Mouse (Mus musculus) liver, embryonic 15.5 days (tissue): ENCODE measurements around the gene 1700040F15Rik. TPM values are rescaled to one million over a fixed set of nuclear protein-coding genes. Genes with fewer than 3 reads are reported as not detected.
"Not testable (repeated sequence)": the region's sequence is repeated elsewhere in the genome, so short reads cannot be mapped to it uniquely, and the experiment has no call there.

ENCODE experiments used
- ATAC-seq: fragments of 200-750 bp; cut with Nextera tagmentation; 2 replicates; pipeline ENCODE4 v1.8.0; 2017; ENCODE audit warnings: moderate number of reproducible peaks, mild to moderate bottlenecking, moderate library complexity; ENCODE audit not compliant: insufficient read depth
- H3K27ac ChIP-seq: fragments of 300-500 bp; sonication (generic); replicated peaks from 2 replicates; pipeline ENCODE4 v1.5.1; 2015; ENCODE audit warnings: mild to moderate bottlenecking, inconsistent platforms
- H3K27me3 ChIP-seq: fragments of 300-500 bp; sonication (generic); 2 replicates; pipeline ENCODE4 v1.6.1; 2015; ENCODE audit warnings: mild to moderate bottlenecking, inconsistent platforms
- H3K36me3 ChIP-seq: fragments of 300-500 bp; sonication (generic); replicated peaks from 2 replicates; pipeline ENCODE4 v1.6.1; 2015; ENCODE audit warnings: moderate library complexity, mild to moderate bottlenecking, inconsistent platforms
- H3K4me1 ChIP-seq: fragments of 300-500 bp; sonication (generic); replicated peaks from 2 replicates; pipeline ENCODE4 v1.6.1; 2015; ENCODE audit warnings: inconsistent platforms
- H3K4me2 ChIP-seq: fragments of 300-500 bp; sonication (generic); 2 replicates; pipeline ENCODE4 v1.6.1; 2015; ENCODE audit warnings: moderate library complexity, mild to moderate bottlenecking, inconsistent platforms
- H3K4me3 ChIP-seq: fragments of 300-500 bp; sonication (generic); replicated peaks from 2 replicates; pipeline ENCODE4 v1.5.1; 2015; ENCODE audit warnings: mild to moderate bottlenecking, inconsistent platforms
- H3K9ac ChIP-seq: fragments of 300-500 bp; sonication (generic); 2 replicates; pipeline ENCODE4 v1.6.1; 2015; ENCODE audit warnings: moderate library complexity, mild to moderate bottlenecking, inconsistent platforms
- H3K9me3 ChIP-seq: fragments of 300-500 bp; sonication (generic); replicated peaks from 2 replicates; pipeline ENCODE4 v1.6.1; 2016; ENCODE audit warnings: inconsistent platforms
- WGBS: fragments of 180-500 bp; shearing (Covaris S2); methylation state at CpG from one replicate; pipeline ENCODE4 v1.1.7; 2015; ENCODE audit warnings: mixed read lengths; ENCODE audit not compliant: insufficient replicate concordance; 5-methylcytosine and 5-hydroxymethylcytosine counted together
- polyA plus RNA-seq: library from polyadenylated mRNA; unstranded; fragments of >200 nt; fragmentation: Nextera tagmentation; extraction: Ambion mirVana; gene quantifications from 2 replicates; pipeline ENCODE4 v1.2.1, GENCODE M21; 2015

The 1700040F15Rik gene
- polyA plus RNA-seq: not detected in 2 replicates

GRCm38 (mm10) chrY:61101947-61102346, at the start of gene 1700040F15Rik:
1700040F15Rik (plus strand) TSS chrY:61102247.
- not testable (repeated sequence) for H3K4me2 ChIP-seq, H3K9me3 ChIP-seq, ATAC-seq, H3K27ac ChIP-seq, H3K27me3 ChIP-seq, H3K4me1 ChIP-seq, H3K4me3 ChIP-seq, H3K9ac ChIP-seq, H3K36me3 ChIP-seq
- no CpG with 5 or more reads among the region's 8 CpGs for WGBS
